Comparison of ENCODE assay signal across 31 mouse cellular contexts in genomic region chr5:136633901-136634300, GRCm38 (mm10). TPM values are rescaled to one million over a fixed set of nuclear protein-coding genes. Genes with fewer than 3 reads are reported as not detected.
DNase-seq lines count a peak whose midpoint lies in the region; ATAC-seq lines count a peak whose summit lies in the region.
"Had no signal": no experiment of that assay in that cellular context is flagged by ENCODE, and none has a peak within 500 bp of the region (broad histone marks: within the 10 kb centered on the region; RNA-seq: fewer than 3 reads in every experiment).

No protein-coding gene starts in this region.

- 62% methylated on average over 6 of the region's 6 CpGs for WGBS in limb, embryonic 10.5 days

- H3K4me3 ChIP-seq in limb, embryonic 10.5 days = no peak overlapping the region
- H3K4me3 ChIP-seq: forebrain, embryonic 10.5 days; forebrain, embryonic 13.5 days; gastrocnemius, adult 2 months; hindbrain, embryonic 12.5 days had no signal

- DNase-seq in left cerebral cortex, adult 9 months (ENCODE audit: low spot score in 2 of 2) = peak; percentile 7 to 60
- DNase-seq in left cerebral cortex, adult 11 months (ENCODE audit: low spot score) = no peak
- DNase-seq in right cerebral cortex, adult 18-20 months = peak; percentile 14
- no peak for DNase-seq in right cerebral cortex, postnatal 4 days
- peak; percentile 25 for DNase-seq in limb, embryonic 10.5 days (ENCODE audit: low spot score)
- DNase-seq in layer of hippocampus, postnatal 25 days (ENCODE audit: extremely low spot score in 1 of 2, low spot score in 1 of 2) = no peak
- DNase-seq: adrenal gland, adult 2 months; adrenal gland, postnatal 14 days; B cell, adult 2 months; cerebellum, adult 18-20 months; cerebellum, adult 9-10 months; cerebellum, postnatal 14 days; gastrocnemius, adult 2 months; gastrocnemius, postnatal 14 days; heart, adult 11 months had no signal

- no peaks in the 10 kb centered on the region for H3K9me3 ChIP-seq in limb, embryonic 10.5 days (replicated peaks)
- H3K9me3 ChIP-seq: forebrain, embryonic 10.5 days; forebrain, embryonic 13.5 days; G1E; hindbrain, embryonic 12.5 days had no signal

- no peaks in the 10 kb centered on the region for H3K27me3 ChIP-seq in limb, embryonic 10.5 days (ENCODE audit: low read depth, poor library complexity, severe bottlenecking)

- H3K27ac ChIP-seq in limb, embryonic 10.5 days = no peak overlapping the region
- H3K27ac ChIP-seq: forebrain, embryonic 10.5 days; forebrain, embryonic 13.5 days; gastrocnemius, adult 2 months; hindbrain, embryonic 12.5 days; hindbrain, postnatal 0 days had no signal

- ATAC-seq in frontal cortex, adult (ENCODE audit: low TSS enrichment) = no peak
- ATAC-seq: forebrain, embryonic 13.5 days; forebrain, embryonic 16.5 days; hindbrain, postnatal 0 days had no signal

- H3K4me1 ChIP-seq in limb, embryonic 10.5 days = peaks cover 4% of the 10 kb centered on the region; the same call in 1 of the 2 replicates

- no peaks in the 10 kb centered on the region for H3K36me3 ChIP-seq in limb, embryonic 10.5 days
- H3K36me3 ChIP-seq: forebrain, embryonic 10.5 days; G1E; hindbrain, embryonic 12.5 days had no signal

RNA-seq across cellular contexts. Expression of gene Myl10, which starts 59.0 kb away (rescaled TPM):
- polyA plus RNA-seq in limb, embryonic 10.5 days (2016; fragmentation: Nextera tagmentation; extraction: Ambion mirVana) = not detected in 2 replicates
- not detected for total RNA-seq in layer of hippocampus, postnatal 25 days (2021)
- total RNA-seq: adrenal gland, adult 2 months; adrenal gland, postnatal 14 days; CH12.LX; G1E; heart, adult 8-10 months; heart, postnatal 25 days; hindbrain, postnatal 0 days had no signal
- polyA plus RNA-seq: adrenal gland, adult 2 months; embryonic facial prominence, embryonic 11.5 days; embryonic facial prominence, embryonic 14.5 days; forebrain, embryonic 10.5 days; forebrain, embryonic 13.5 days; forebrain, embryonic 16.5 days; frontal cortex, adult 2 months; G1E; heart, embryonic 11.5 days; heart, embryonic 14.5 days; heart, postnatal 0 days; hindbrain, embryonic 12.5 days; hindbrain, postnatal 0 days had no signal

Comparison
In these comparisons a context has a peak if more than half of its experiments do, and no peak if none do; other contexts are left out.
1. DNase-seq: peak in left cerebral cortex, adult 9 months (2 of 2), right cerebral cortex, adult 18-20 months (single experiment) and limb, embryonic 10.5 days (single experiment); none in left cerebral cortex, adult 11 months (single experiment), right cerebral cortex, postnatal 4 days (single experiment) and layer of hippocampus, postnatal 25 days (0 of 2).